Mouse (Mus musculus): ENCODE results near the gene Cfap73. TPM values are rescaled to one million over a fixed set of nuclear protein-coding genes. Genes with fewer than 3 reads are reported as not detected.

Cfap73 gene
- polyA plus RNA-seq, 1 experiment from 2014 or later: not detected

DNA sequence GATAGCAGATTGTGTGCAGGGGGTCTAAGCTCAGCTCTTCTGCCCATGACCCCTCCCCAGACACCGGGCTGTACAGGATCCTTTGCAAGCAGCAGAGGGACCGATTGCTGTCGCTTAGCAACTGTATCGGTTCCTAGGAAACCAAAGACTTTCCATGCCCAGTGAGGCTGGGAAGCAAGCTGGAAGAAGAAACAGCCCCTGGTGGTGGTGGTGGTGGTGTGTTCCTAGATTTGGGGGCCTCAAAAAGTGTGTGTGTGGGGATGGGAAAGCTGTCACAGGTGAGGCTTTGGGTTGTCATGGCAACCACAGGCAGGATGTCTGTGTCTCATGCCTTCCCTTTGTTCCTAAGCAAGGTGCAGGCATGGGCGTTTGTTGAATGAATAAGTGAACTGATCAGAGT, 26.8 kb upstream of the Cfap73 start:
- 0 out of 2 replicates have a peak, but pooled peaks have one; percentile 29 for ATAC-seq (ENCODE audit: low read depth)
- Histone ChIP-seq H3K27me3 (peaks cover 12% of the 10 kb centered on the region), H3K9me3 (no peaks in the 10 kb centered on the region), H3K4me3 (no peak overlapping the region), H3K9ac (no peak overlapping the region), H3K36me3 (no peaks in the 10 kb centered on the region), H3K4me1 (replicated peaks) (0 out of 2 replicates have a peak, but pooled peaks cover 3% of the 10 kb centered on the region), H3K4me2 (no peak overlapping the region), H3K27ac (replicated peaks) (no peak overlapping the region)
- 29% methylated on average over 5 of the region's 5 CpGs for WGBS

- Histone ChIP-seq H3K36me3 (no peaks in the 10 kb centered on the region), H3K27ac (replicated peaks) (no peak overlapping the region), H3K9ac (no peak overlapping the region), H3K4me3 (no peak overlapping the region), H3K27me3 (peaks cover 25% of the 10 kb centered on the region), H3K4me2 (no peak overlapping the region), H3K4me1 (replicated peaks) (0 out of 2 replicates have a peak, but pooled peaks cover 3% of the 10 kb centered on the region), H3K9me3 (no peaks in the 10 kb centered on the region)
- WGBS: 86% methylated on average over 12 of the region's 12 CpGs
- ATAC-seq (ENCODE audit: low read depth): no peak
Observed at GRCm38 (mm10) chr5:120656281-120656751, 22.3 kb upstream of the Cfap73 start.

GRCm38 (mm10) chr5:120653873-120654272, 19.8 kb upstream of the Cfap73 start:
- no peak for ATAC-seq (ENCODE audit: low read depth)
- 78% methylated on average over 2 of the region's 2 CpGs for WGBS
- no peak overlapping the region for H3K4me2 ChIP-seq
- no peak overlapping the region for H3K4me3 ChIP-seq
- no peaks in the 10 kb centered on the region for H3K36me3 ChIP-seq
- no peaks in the 10 kb centered on the region for H3K9me3 ChIP-seq
- H3K9ac ChIP-seq: no peak overlapping the region
- H3K27me3 ChIP-seq: peaks cover 50% of the 10 kb centered on the region
- peaks cover 6% of the 10 kb centered on the region for H3K4me1 ChIP-seq (replicated peaks)
- H3K27ac ChIP-seq (replicated peaks): no peak overlapping the region

GRCm38 (mm10) chr5:120652915-120653701, 19.1 kb upstream of the Cfap73 start:
- no peak overlapping the region for H3K4me2 ChIP-seq

DNA sequence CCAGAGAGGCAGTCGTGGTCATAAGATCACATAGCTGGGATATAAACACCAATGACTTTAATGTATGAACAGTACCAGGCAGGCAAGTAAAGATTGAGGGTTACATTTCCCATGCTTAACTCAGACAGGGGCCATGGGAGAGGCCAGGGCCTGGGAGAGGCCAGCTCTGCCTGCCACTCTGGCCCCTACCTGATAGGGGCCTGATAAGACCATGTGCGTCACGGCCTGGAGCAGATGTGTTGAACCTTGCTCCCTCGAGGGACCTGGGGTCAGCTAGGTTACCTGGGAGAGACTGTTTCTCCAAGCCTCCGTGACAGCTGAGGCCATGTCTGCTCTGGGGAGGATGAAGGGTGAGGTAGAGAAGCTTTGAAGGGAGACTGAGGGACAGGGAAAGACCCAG, 17.2 kb upstream of the Cfap73 start:
- H3K27me3 ChIP-seq: peaks cover 66% of the 10 kb centered on the region
- H3K4me1 ChIP-seq (replicated peaks): peaks cover 11% of the 10 kb centered on the region
- no peak overlapping the region for H3K4me3 ChIP-seq
- H3K27ac ChIP-seq (replicated peaks): no peak overlapping the region
- no peak overlapping the region for H3K4me2 ChIP-seq
- no peak overlapping the region for H3K9ac ChIP-seq
- H3K36me3 ChIP-seq: no peaks in the 10 kb centered on the region
- ATAC-seq (ENCODE audit: low read depth): no peak
- no peaks in the 10 kb centered on the region for H3K9me3 ChIP-seq
- WGBS: 80% methylated on average over 5 of the region's 5 CpGs

More at GRCm38 (mm10) chr5:120652915-120653701, 19.1 kb upstream of the Cfap73 start:
- Histone ChIP-seq H3K4me3 (no peak overlapping the region), H3K36me3 (no peaks in the 10 kb centered on the region), H3K27ac (replicated peaks) (no peak overlapping the region), H3K27me3 (peaks cover 52% of the 10 kb centered on the region), H3K9ac (no peak overlapping the region), H3K9me3 (no peaks in the 10 kb centered on the region), H3K4me1 (replicated peaks) (peaks cover 11% of the 10 kb centered on the region)
- WGBS: 83% methylated on average over 28 of the region's 28 CpGs
- ATAC-seq (ENCODE audit: low read depth): no peak

- H3K9me3 ChIP-seq: no peaks in the 10 kb centered on the region
- peaks cover 11% of the 10 kb centered on the region for H3K4me1 ChIP-seq (replicated peaks)
- WGBS: 23% methylated on average over 13 of the region's 13 CpGs
- H3K27me3 ChIP-seq: peaks cover 71% of the 10 kb centered on the region
- ATAC-seq (ENCODE audit: low read depth): no peak
- no peak overlapping the region for H3K4me2 ChIP-seq
- no peak overlapping the region for H3K4me3 ChIP-seq
- H3K9ac ChIP-seq: no peak overlapping the region
- H3K36me3 ChIP-seq: no peaks in the 10 kb centered on the region
- no peak overlapping the region for H3K27ac ChIP-seq (replicated peaks)
Observed at GRCm38 (mm10) chr5:120649938-120650337, 15.9 kb upstream of the Cfap73 start.

DNA sequence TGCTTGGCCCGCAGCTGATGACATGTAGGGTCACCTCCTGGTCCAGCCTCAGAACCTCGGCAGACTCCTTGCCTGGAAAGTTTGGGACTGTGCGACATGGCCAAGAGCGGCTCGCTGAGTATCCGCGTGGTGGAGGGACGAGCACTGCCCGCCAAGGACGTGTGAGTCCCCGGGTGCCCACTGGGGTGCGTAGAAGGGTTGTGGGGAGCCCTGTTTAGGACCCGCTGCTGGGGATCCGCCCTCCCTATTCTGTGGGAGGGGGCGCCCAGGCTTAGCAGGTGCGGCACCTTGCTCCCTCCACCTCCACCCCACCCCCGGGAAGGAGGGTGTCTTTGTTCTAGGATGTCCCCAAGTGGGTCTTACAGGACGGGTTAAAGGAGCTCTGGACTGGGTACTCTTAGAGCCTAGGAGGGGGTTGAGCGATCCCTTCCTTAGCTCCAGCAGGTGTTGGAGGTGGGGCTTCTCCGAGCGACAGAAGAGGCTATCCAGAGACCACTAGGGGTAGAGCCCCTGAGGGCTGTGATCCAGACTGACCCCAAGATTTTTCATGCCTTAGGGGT, 15.4 kb upstream of the Cfap73 start:
- Histone ChIP-seq H3K36me3 (no peaks in the 10 kb centered on the region), H3K27ac (replicated peaks) (no peak overlapping the region), H3K4me3 (peak overlapping the region; percentile 19; the same call in 1 of the 2 replicates), H3K4me2 (peak overlapping the region; percentile 46), H3K4me1 (replicated peaks) (peaks cover 11% of the 10 kb centered on the region), H3K27me3 (peaks cover 71% of the 10 kb centered on the region), H3K9ac (no peak overlapping the region), H3K9me3 (no peaks in the 10 kb centered on the region)
- 4% methylated on average over 21 of the region's 21 CpGs for WGBS
- peak; percentile 61; the same call in 1 of the 2 replicates for ATAC-seq (ENCODE audit: low read depth)

- ATAC-seq (ENCODE audit: low read depth): peak; percentile 61; the same call in 1 of the 2 replicates
- WGBS: 2% methylated on average over 47 of the region's 53 CpGs
- Histone ChIP-seq H3K4me2 (peak within 1 kb of the TSS; percentile 46), H3K27ac (replicated peaks) (no peak within 1 kb of the TSS), H3K4me3 (peak within 1 kb of the TSS; percentile 19), H3K36me3 (no peaks in the 10 kb centered on the region), H3K27me3 (peaks cover 71% of the 10 kb centered on the region), H3K9ac (0 out of 2 replicates have a peak within 1 kb of the TSS, but pooled peaks have one; percentile 31), H3K4me1 (replicated peaks) (peaks cover 11% of the 10 kb centered on the region), H3K9me3 (no peaks in the 10 kb centered on the region)
Observed at GRCm38 (mm10) chr5:120648569-120649373, 14.7 kb upstream of the Cfap73 start, which contains the start of gene Rasal1. Rasal1 (plus strand) TSS chr5:120648812.

DNA sequence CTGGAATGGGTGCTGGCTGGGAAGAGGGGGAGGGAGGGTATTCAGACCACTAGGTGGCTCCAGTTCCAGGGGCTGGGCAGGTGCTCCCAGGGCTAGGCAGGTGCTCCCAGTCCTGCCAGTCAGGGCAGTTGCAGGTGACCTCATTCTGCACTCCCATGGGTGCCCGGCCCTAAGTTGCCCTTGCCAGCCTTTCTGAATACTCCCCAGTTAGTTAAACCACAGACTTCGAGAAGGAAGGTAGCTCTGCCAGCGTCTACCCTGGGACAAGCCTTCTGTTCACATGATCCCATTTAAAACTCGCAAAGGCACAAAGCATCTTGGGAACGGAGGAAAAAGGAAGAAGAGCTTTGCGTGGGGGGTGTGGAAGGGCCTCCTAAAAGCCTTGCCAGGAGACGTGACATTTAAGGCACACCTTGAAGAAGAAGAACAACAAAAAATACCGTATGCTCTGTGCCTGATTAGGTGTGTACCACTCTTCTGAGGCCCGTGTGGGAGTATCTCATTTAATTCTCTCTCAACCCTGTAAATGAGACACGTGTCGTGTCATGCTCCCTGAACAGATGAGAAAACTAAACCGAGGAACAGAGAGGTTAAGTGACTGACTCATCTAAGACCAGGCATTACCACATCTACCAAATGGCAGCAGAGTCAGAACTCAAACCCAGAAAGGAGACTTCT, 13.9 kb upstream of the Cfap73 start:
- peak overlapping the region; percentile 46; the same call in 1 of the 2 replicates for H3K4me2 ChIP-seq
- no peak for ATAC-seq (ENCODE audit: low read depth)
- H3K36me3 ChIP-seq: no peaks in the 10 kb centered on the region
- no peak overlapping the region for H3K27ac ChIP-seq (replicated peaks)
- no peak overlapping the region for H3K9ac ChIP-seq
- peaks cover 11% of the 10 kb centered on the region for H3K4me1 ChIP-seq (replicated peaks)
- H3K9me3 ChIP-seq: no peaks in the 10 kb centered on the region
- no peak overlapping the region for H3K4me3 ChIP-seq
- WGBS: 46% methylated on average over 12 of the region's 12 CpGs
- H3K27me3 ChIP-seq: peaks cover 71% of the 10 kb centered on the region

- no peak overlapping the region for H3K4me2 ChIP-seq
- no peak overlapping the region for H3K4me3 ChIP-seq
- H3K36me3 ChIP-seq: no peaks in the 10 kb centered on the region
- 73% methylated on average over 4 of the region's 4 CpGs for whole genome bisulfite sequencing
- no peaks in the 10 kb centered on the region for H3K9me3 ChIP-seq
- no peak overlapping the region for H3K27ac ChIP-seq (replicated peaks)
- H3K4me1 ChIP-seq (replicated peaks): peaks cover 11% of the 10 kb centered on the region
- ATAC-seq (ENCODE audit: low read depth): no peak
- peaks cover 65% of the 10 kb centered on the region for H3K27me3 ChIP-seq
- H3K9ac ChIP-seq: no peak overlapping the region
Observed at GRCm38 (mm10) chr5:120647361-120647760, 13.3 kb upstream of the Cfap73 start.

DNA sequence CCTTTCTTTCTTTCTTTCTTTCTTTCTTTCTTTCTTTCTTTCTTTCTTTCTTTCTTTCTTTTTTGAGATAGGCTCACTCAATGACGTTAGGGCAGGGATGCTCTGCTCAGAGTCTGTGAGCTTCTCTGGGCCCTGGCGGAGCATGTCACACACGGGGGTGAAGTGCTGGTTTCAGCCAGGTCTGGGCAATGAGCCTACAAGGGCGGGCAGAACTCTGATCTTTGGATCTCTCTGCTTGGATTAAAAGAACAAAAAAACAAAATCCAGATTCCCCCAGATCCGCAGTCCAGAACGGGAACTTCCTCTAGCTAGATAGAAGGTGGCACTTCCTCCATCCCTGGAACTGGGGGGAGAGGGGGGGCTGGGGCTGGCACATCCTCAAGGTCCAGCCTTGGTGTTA, 11.8 kb upstream of the Cfap73 start:
- Histone ChIP-seq H3K36me3 (no peaks in the 10 kb centered on the region), H3K9me3 (no peaks in the 10 kb centered on the region), H3K27me3 (peaks cover 51% of the 10 kb centered on the region), H3K4me2 (no peak overlapping the region), H3K4me3 (no peak overlapping the region), H3K27ac (replicated peaks) (no peak overlapping the region), H3K4me1 (replicated peaks) (peaks cover 11% of the 10 kb centered on the region), H3K9ac (no peak overlapping the region)
- ATAC-seq (ENCODE audit: low read depth): no peak
- 73% methylated on average over 6 of the region's 6 CpGs for WGBS
